Mouse (Mus musculus): ENCODE measurements around the gene Irf9.

Gene Irf9

GRCm38 (mm10) chr14:55614565-55615178, 11.3 kb downstream of the Irf9 start:
- no peak for DNase-seq (ENCODE audit: low spot score)

- DNase-seq (ENCODE audit: low spot score): no peak
These were observed 12.5 kb downstream of the Irf9 start for GRCm38 (mm10) chr14:55615876-55616275.

- no peak for DNase-seq (ENCODE audit: low spot score)
These were observed 13.5 kb downstream of the Irf9 start for GRCm38 (mm10) chr14:55616844-55617243.

GRCm38 (mm10) chr14:55617822-55618221, 14.5 kb downstream of the Irf9 start, which contains the start of gene Rec8:
TSS of gene Rec8 (plus strand) at chr14:55618037.
- peak; percentile 81 for DNase-seq (ENCODE audit: low spot score)

GRCm38 (mm10) chr14:55618486-55619195, 15.3 kb downstream of the Irf9 start:
- no peak for DNase-seq (ENCODE audit: low spot score)

GRCm38 (mm10) chr14:55628077-55628827, 24.9 kb downstream of the Irf9 start:
- DNase-seq (ENCODE audit: low spot score): no peak

GRCm38 (mm10) chr14:55629312-55629711, 25.9 kb downstream of the Irf9 start:
- DNase-seq (ENCODE audit: low spot score): peak; percentile 52

GRCm38 (mm10) chr14:55634874-55635522, 31.6 kb downstream of the Irf9 start:
- peak; percentile 37 for DNase-seq (ENCODE audit: low spot score)

- peak; percentile 97 for DNase-seq (ENCODE audit: low spot score)
These were observed 32.2 kb downstream of the Irf9 start, which contains the start of gene Ipo4 for GRCm38 (mm10) chr14:55635523-55636007. TSS of gene Ipo4 (minus strand) at chr14:55635957.

- no peak for DNase-seq (ENCODE audit: low spot score)
These were observed 34.4 kb downstream of the Irf9 start, which contains the start of gene Gm49378 for GRCm38 (mm10) chr14:55637795-55638194. TSS of gene Gm49378 (minus strand) at chr14:55637895.

GRCm38 (mm10) chr14:55640816-55641215, 37.4 kb downstream of the Irf9 start:
- no peak for DNase-seq (ENCODE audit: low spot score)

- DNase-seq (ENCODE audit: low spot score): no peak
These were observed 37.9 kb downstream of the Irf9 start for GRCm38 (mm10) chr14:55641291-55641690.

- no peak for DNase-seq (ENCODE audit: low spot score)
These were observed 39.3 kb downstream of the Irf9 start for GRCm38 (mm10) chr14:55642679-55643059.

GRCm38 (mm10) chr14:55643060-55643907, 39.9 kb downstream of the Irf9 start, which contains the start of gene Tm9sf1:
TSS of gene Tm9sf1 (minus strand) at chr14:55643806.
- DNase-seq (ENCODE audit: low spot score): peak; percentile 88

GRCm38 (mm10) chr14:55644261-55644888, 41.0 kb downstream of the Irf9 start:
- DNase-seq (ENCODE audit: low spot score): peak; percentile 24

- DNase-seq (ENCODE audit: low spot score): no peak
These were observed 46.5 kb downstream of the Irf9 start, which contains the start of gene Tssk4 for GRCm38 (mm10) chr14:55649884-55650283. TSS of gene Tssk4 (plus strand) at chr14:55650184.

GRCm38 (mm10) chr14:55651528-55651927, 48.2 kb downstream of the Irf9 start:
- DNase-seq (ENCODE audit: low spot score): no peak

- no peak for DNase-seq (ENCODE audit: low spot score)
These were observed 53.6 kb downstream of the Irf9 start for GRCm38 (mm10) chr14:55656935-55657334.

GRCm38 (mm10) chr14:55658011-55658410, 54.6 kb downstream of the Irf9 start:
- no peak for DNase-seq (ENCODE audit: low spot score)
